Comparison of ENCODE assay signal across 12 mouse cellular contexts in the genomic region with DNA sequence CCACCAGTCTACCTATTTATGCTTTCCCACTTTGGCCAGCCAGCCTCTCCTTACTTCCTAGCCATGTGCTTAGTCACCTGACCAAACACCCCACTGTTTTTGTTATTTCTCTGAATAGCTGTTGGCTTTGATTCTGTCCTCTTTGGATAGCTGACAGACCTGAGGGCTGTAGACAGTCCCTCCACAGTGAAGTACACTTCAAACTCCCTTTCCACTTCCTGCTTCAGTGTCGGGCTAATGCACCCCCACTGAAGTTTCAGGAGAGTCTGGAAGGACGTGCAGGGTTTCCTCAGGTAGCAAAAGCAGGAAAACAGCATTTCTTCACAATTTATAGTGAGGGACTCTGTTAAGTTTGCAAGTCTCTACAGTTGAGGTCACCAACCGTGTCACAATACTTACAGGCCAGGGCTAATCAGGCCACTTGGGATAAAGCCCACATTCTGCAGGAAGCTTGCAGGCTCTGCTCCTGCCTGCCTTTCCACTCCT. TPM values are rescaled to one million over a fixed set of nuclear protein-coding genes. Genes with fewer than 3 reads are reported as not detected.
DNase-seq lines count a peak whose midpoint lies in the region; ATAC-seq and TF ChIP-seq lines count a peak whose summit lies in the region.
"Had no signal": no experiment of that assay in that cellular context is flagged by ENCODE, and none has a peak within 500 bp of the region (broad histone marks: within the 10 kb centered on the region; RNA-seq: fewer than 3 reads in every experiment).

No protein-coding gene starts in this region.

- no peaks in the 10 kb centered on the region for H3K9me3 ChIP-seq in kidney, embryonic 15.5 days (replicated peaks)
- H3K9me3 ChIP-seq: liver, embryonic 13.5 days; midbrain, embryonic 12.5 days had no signal

- WGBS in kidney, adult 2 months, result 24% methylated on average over 3 of the region's 3 CpGs
- 53% methylated on average over 3 of the region's 3 CpGs for WGBS in kidney, embryonic 15.5 days

- H3K4me2 ChIP-seq in kidney, embryonic 15.5 days, result no peak overlapping the region
- H3K4me2 ChIP-seq: liver, embryonic 13.5 days; midbrain, embryonic 12.5 days had no signal

- no peak for ATAC-seq in kidney, embryonic 15.5 days (replicated peaks; ENCODE audit: low FRiP score)
- no peak for ATAC-seq in megakaryocyte-erythroid progenitor cell, adult 5-6 weeks (replicated peaks; ENCODE audit: low FRiP score, low TSS enrichment, poor library complexity, severe bottlenecking)

- TF ChIP-seq CTCF in kidney, adult 2 months (conservative IDR thresholded peaks at IDR 0.05; ENCODE audit: insufficient read depth, insufficient read length, low read depth, low read length), result no peak

- H3K9ac ChIP-seq in kidney, embryonic 15.5 days, result no peak overlapping the region
- H3K9ac ChIP-seq: liver, embryonic 13.5 days; midbrain, embryonic 12.5 days had no signal

- no peaks in the 10 kb centered on the region for H3K36me3 ChIP-seq in kidney, adult 2 months (ENCODE audit: control insufficient read depth, insufficient read depth, low read length)
- no peaks in the 10 kb centered on the region for H3K36me3 ChIP-seq in kidney, embryonic 15.5 days
- H3K36me3 ChIP-seq: liver, embryonic 13.5 days had no signal

- no peaks in the 10 kb centered on the region for H3K4me1 ChIP-seq in kidney, adult 2 months (ENCODE audit: control insufficient read depth, insufficient read depth, low read length)
- no peaks in the 10 kb centered on the region for H3K4me1 ChIP-seq in kidney, embryonic 15.5 days

- intact Hi-C loops in heart, postnatal 14 days (cut with DNase I), result no loop called here

- peak; percentile 25 for DNase-seq in kidney, adult 2 months
- peak; percentile 55 for DNase-seq in cerebellum, adult 11 months
- peak; percentile 87 for DNase-seq in cerebellum, adult 9-11 months
- peak; percentile 19 to 50 for DNase-seq in heart, postnatal 14 days
- DNase-seq in spleen, postnatal 36 days (ENCODE audit: low spot score in 2 of 2), result no peak
- DNase-seq: gastrocnemius, postnatal 14 days; kidney, adult 18-20 months; liver, embryonic 13.5 days; thymus, adult 2 months had no signal

- H3K27ac ChIP-seq in kidney, adult 2 months (ENCODE audit: insufficient read depth, low read depth, low read length), result no peak overlapping the region
- no peak overlapping the region for H3K27ac ChIP-seq in kidney, embryonic 15.5 days
- H3K27ac ChIP-seq: liver, embryonic 13.5 days; midbrain, embryonic 12.5 days had no signal

- H3K27me3 ChIP-seq in kidney, adult 2 months (replicated peaks; ENCODE audit: control insufficient read depth, insufficient read depth, low read length), result no peaks in the 10 kb centered on the region; the same call in 1 of the 2 replicates
- H3K27me3 ChIP-seq in kidney, embryonic 15.5 days, result no peaks in the 10 kb centered on the region
- H3K27me3 ChIP-seq: liver, embryonic 13.5 days; midbrain, embryonic 12.5 days had no signal

- H3K4me3 ChIP-seq in kidney, adult 2 months (ENCODE audit: insufficient read depth, low read depth, low read length), result no peak overlapping the region
- no peak overlapping the region for H3K4me3 ChIP-seq in kidney, embryonic 15.5 days (replicated peaks)
- H3K4me3 ChIP-seq: liver, embryonic 13.5 days; midbrain, embryonic 12.5 days had no signal

- TF ChIP-seq POLR2A in kidney, adult 2 months (IDR thresholded peaks at IDR 0.05; ENCODE audit: low read depth, low read length), result no peak

RNA-seq across cellular contexts. Expression of a gene that starts 57.4 kb away (rescaled TPM):
- polyA plus RNA-seq in kidney, adult 2 months (2012; rRNA removed), result 7.0 and 7.3 TPM in 2 replicates
- polyA plus RNA-seq in kidney, embryonic 15.5 days (2015; fragmentation: Nextera tagmentation; extraction: Ambion mirVana), result 12.8 and 14.8 TPM in 2 replicates
- total RNA-seq in heart, postnatal 14 days (2021), result 10 to 100 TPM; 41.0 to 44.3 TPM
- total RNA-seq in megakaryocyte-erythroid progenitor cell, adult 5-6 weeks (2014; fragmentation: Nextera tagmentation), result 0.22 and 2.0 TPM in 2 replicates
- 2.3 and 2.8 TPM in 2 replicates for total RNA-seq in megakaryocyte-erythroid progenitor cell, adult 5-6 weeks (2017)

Comparison
In these comparisons a context has a peak if more than half of its experiments do, and no peak if none do; other contexts are left out.
1. DNase-seq: peak in kidney, adult 2 months (single experiment), cerebellum, adult 11 months (single experiment), cerebellum, adult 9-11 months (single experiment) and heart, postnatal 14 days (2 of 2); none in spleen, postnatal 36 days (0 of 2).
2. RNA of a gene that starts 57.4 kb away (total RNA-seq): 41.0 to 44.3 TPM in heart, postnatal 14 days; 0.22 to 2.8 TPM in megakaryocyte-erythroid progenitor cell, adult 5-6 weeks; every median in the first group is over 10 times any median in the second.